Mouse (Mus musculus): ENCODE results near the gene Epha10.
"Not testable (repeated sequence)": the region's sequence is repeated elsewhere in the genome, so short reads cannot be mapped to it uniquely, and the experiment has no call there.

Gene Epha10

DNA sequence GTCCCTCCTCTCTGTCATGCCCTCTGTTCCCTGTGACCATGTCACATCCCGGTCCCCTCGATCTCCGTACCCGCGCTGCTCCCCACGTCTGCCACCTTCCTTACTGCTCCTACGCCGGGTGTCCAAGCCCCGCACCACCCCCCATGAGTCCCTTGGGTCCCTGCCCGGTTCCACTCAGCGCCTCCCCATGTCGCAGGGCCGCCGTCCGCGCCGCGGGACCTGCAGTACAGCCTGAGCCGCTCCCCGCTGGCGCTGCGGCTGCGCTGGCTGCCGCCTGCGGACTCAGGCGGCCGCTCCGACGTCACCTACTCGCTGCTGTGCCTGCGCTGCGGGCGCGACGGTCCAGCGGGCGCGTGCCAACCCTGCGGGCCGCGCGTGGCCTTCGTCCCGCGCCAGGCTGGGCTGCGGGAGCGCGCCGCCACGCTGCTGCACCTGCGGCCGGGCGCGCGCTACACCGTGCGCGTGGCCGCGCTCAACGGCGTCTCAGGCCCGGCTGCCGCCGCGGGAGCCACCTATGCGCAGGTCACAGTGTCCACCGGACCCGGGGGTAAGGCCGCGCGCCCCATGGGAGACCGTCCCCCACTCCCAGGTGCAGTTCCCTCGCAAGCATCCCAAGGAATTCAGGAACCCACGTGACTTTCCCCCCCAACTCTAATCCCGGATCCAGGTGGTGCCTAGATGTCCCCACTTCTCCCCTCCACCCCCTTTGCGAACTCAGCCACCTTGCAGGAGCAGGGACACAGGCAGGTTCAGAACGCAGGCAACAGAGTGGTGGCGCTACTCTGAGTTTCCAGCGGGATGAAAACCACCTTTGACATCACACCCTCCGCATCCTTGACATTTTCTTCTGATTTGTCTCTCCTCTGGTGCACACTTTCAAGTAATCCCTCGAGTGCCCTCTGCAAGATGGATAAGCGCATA is 14.1 kb downstream of the Epha10 start:
- no peak for DNase-seq (ENCODE audit: low spot score)

DNA sequence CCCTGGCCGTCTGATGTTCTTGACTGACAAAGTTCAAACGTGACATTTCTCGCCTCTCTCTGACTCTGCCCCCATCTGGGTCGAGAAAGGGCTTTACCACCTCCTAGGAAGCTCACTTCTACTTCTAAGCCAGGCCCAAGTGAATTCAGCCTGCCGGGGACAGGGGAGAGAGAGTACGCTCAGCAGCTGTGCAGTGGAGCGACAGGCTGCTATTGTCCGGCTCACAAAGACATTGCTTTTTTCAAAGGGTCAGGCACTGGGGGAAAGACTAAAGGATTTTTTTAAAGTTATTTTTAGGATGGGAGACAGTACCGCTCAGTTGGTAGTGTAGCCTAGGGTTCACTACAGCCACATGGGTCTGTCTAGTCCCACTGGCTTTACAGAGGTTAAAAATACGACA is 17.7 kb downstream of the Epha10 start:
- no peak for DNase-seq (ENCODE audit: low spot score)

DNA sequence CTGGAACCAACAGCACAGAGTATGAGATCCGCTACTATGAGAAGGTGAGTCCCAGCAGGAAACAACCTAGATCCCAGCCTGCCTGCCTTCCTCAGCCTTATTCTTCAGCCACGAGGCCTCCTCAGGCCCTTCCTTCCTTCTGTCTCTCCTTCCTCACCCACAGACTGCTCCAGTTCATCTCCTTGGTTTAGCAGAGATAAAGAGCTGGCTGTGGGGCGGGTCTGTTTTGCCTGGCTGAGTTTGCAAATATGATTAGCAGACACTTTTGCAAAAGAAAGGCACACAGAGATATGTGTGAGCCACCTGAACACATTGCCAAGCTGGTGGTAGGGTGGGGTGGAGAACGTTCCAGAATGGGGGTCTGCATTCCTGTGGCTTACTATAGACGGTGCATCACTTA is 19.2 kb downstream of the Epha10 start:
- no peak for DNase-seq (ENCODE audit: low spot score)

DNA sequence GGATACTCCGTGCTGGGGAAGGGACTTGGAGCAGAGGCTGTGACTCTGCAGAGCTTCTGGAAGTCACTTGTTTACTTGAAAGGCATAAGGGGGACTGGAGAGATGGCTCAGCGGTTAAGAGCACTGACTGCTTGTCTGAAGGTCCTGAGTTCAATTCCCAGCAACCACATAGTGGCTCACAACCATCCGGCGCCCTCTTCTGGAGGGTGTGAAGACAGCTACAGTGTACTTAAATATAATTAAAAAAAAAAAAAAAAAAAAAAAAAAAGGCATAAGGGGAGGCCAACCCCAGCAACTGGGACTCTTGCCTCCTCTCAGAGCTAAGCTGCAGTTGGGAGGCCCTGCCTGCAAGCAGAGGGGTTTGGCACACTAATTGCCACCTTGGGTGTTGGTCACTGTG is 24.7 kb downstream of the Epha10 start:
- no peak for DNase-seq (ENCODE audit: low spot score)

GRCm38 (mm10) chr4:124905971-124906822 is 25.5 kb downstream of the Epha10 start:
- no peak for DNase-seq (ENCODE audit: low spot score)

DNA sequence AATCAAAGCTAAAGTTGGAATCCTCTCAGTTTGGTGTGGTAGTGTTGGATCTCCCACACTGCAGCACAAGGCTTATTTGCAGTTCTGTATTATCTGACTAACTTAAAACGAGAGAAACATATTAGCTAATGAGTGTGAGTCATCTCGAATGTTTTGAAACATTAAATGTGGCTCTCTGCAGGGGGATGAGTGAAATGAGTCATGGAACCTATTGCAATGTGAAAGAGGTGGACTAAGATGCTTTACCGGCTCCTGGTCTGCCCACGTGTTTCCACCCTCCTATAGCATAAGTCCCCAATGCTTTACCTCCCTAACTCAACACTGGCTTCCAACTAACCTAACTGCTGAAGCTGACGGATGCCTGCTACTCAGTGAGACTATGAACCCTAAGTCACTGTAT is 47.4 kb downstream of the Epha10 start:
- no peak for DNase-seq (ENCODE audit: low spot score)

DNA sequence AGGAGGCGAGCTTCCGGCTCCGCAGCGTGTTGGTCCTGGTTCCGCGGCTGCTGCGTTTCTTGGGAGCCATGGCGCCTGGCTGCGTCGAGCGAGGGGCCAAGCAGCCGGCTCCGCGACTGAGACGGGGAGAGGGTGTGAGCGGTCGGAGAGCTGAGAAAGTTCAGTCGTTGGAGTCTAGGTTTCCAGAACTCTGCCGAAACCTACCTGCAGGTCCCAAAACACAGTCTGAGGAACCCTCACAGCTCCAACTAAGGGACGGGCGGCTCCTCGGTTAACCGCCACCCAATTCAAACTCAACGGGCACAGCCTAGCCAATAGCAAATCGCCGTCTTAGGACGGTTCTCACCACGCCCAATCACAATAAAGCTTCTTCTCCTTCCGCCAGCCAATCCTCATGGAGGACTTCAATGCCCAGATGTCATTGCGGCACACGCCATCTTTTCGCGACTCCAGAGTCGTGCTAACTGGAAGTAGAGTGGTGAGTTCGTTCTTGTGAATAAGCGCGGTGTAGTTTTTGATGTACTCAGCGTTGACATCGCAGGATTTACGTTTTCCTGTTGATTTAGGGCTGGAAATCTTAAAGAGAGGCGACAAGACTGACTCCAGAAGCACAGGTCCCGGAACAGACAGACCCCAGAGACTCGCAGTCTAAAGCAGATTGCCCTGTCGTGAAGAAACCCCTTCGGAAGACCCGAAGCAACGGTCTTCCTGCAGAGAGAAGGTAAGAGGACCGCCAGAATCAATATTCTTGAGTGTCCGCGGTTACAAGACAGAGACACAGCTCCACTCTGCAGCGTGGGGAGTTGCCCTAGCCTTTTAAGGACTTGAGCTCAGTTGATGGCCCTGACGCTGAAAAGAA is 56.1 kb downstream of the Epha10 start, which contains the start of gene 9930104L06Rik:
Gene 9930104L06Rik, plus strand, starts transcription at position 436 of the 859 bp plus-strand sequence.
- DNase-seq (ENCODE audit: low spot score): peak; percentile 97

- DNase-seq (ENCODE audit: low spot score): not testable (repeated sequence)
These were observed 58.5 kb downstream of the Epha10 start, which contains the start of gene Cdca8 for GRCm38 (mm10) chr4:124939211-124939610. TSS of gene Cdca8 (minus strand) at chr4:124939311.

GRCm38 (mm10) chr4:124943022-124943421 is 62.3 kb downstream of the Epha10 start:
- peak; percentile 78 for DNase-seq (ENCODE audit: low spot score)

GRCm38 (mm10) chr4:124943781-124944180 is 63.1 kb downstream of the Epha10 start:
- no peak for DNase-seq (ENCODE audit: low spot score)

- no peak for DNase-seq (ENCODE audit: low spot score)
These were observed 64.3 kb downstream of the Epha10 start for GRCm38 (mm10) chr4:124944961-124945360.

DNA sequence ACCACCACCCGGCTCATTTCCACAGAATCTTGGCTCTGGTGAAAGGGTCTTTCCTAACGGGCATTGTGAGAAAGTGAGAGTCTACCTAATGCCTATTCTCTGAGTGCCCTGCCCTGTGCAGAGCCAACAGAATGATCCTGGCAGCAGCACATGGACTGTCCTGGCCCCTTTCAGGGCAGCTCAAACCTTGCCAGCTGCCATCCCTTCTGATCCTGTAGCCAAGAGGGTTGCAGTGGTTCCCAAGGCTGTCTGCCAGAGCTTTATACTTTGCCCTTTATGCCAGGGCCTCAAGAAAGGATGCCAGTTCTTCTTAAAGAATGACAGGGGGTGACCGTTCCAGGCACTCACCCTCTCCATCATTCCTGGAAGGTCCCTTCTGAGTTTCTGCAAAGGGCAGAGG is 68.8 kb downstream of the Epha10 start:
- no peak for DNase-seq (ENCODE audit: low spot score)

DNA sequence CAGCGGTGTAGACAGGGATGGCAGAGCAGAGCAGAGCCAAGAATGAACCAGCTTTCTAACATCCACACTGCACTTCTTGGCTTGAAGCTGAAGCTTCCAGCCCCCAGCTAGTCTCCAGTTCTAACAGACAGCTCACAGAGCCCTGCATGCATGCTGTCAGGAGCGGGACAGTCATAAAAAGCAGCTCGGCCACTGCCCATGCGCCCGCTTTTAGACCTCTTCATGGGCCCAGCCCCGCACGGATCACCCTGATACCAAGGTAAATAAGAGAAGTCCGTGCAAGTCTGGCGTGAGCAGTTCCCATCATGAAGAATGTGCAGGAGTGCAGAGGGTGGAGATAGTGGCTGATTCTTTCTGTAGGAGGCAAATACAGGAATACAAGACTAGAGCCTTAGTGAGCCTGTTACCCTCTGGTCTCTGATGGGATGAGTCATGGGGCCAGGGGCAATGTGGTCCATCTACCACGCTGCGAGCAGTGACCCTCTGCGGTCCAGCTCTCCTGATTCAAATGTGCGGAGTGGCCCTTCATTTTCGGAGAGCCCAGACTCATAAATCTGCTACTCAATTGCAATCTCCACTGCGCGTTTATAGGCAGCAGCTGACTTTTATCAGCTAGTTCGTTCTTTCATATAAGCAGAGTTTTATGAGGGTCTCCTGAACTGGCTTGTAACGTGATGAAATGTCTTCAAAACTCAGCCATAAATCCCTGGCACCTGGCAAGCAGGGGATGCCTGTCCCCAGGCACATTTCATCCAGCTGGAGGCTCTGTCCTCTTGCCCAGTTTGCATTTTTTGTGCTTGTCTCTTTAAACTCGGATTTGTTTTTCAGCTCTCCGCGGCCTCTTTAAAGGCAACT is 69.7 kb downstream of the Epha10 start:
- DNase-seq (ENCODE audit: low spot score): no peak

DNA sequence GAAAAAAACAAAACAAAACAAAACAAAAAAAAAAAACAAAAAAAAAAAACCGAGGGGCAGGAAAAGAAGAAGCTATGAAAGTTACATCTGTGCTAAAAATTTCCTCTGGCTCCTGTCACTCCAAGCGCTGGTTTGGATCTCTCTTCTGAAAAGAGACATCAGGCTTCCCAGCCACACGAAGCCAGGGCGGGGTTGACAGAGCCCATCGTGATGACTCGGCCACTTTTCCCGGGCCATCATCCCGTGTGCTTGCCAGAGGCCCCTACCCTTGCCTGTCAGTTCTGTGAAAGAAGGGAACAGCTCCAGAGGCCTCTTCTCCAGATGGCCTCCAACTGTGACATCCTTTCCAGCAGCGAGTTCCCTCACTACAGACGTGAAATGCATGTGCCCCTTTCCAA is 70.3 kb downstream of the Epha10 start:
- DNase-seq (ENCODE audit: low spot score): no peak

DNA sequence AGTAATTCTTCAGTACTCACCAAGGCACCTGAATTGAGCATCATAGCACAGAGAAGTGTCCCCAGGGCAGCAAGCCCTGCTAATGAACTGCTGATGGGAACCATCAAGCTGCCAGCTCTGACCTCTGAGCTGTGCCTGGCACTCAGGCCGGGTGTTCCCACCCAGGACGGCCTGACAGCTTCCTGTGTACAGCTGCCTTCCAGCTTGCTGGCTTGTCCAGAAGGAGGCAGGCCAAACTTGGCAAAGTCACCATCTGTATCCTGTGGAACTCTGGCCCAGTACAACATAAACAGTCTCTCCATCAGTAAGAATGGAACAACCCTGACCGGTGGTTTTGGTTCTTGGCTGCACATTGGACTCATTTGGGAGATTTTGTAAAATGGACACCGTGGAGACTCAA is 72.8 kb downstream of the Epha10 start:
- DNase-seq (ENCODE audit: low spot score): no peak

DNA sequence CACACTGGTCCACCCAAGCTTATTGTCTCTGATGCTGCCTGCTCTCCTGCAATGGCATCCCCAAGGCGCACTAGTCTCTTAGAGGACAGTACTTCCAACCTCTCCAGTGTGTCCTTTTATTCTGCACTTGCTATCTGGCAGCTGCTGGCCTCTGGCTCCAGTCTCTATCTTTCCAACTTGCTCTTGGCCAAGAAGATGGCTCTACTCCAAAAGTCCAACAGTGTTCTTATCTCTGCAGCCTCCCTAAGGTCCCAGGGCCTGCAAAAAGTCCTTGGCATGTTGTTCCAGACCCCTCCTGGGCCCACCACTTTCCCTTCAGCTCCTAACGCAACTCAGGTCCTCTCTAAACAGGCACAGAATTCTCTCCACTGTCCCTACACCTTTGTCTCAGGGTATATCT is 76.6 kb downstream of the Epha10 start:
- no peak for DNase-seq (ENCODE audit: low spot score)

DNA sequence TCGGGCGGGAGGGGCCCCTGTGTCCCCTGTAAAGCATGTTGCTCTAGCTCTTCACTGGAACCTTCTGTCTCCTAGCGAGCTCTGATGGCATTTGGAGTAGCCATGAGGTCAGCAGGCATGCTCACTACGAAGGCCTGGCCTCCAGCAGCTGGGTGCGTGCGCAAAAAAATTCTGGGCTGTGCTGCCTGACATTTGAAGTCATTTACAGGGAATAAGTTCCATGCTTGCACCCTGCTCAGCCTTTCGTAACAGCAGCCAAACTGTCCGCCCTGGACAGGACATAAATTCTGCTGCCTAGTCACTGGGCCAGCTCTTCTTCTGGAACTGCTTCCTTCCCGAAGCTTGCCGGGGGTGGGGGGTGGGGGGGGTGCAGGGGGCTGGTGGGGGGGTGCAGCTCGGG is 78.4 kb downstream of the Epha10 start:
- no peak for DNase-seq (ENCODE audit: low spot score)

DNA sequence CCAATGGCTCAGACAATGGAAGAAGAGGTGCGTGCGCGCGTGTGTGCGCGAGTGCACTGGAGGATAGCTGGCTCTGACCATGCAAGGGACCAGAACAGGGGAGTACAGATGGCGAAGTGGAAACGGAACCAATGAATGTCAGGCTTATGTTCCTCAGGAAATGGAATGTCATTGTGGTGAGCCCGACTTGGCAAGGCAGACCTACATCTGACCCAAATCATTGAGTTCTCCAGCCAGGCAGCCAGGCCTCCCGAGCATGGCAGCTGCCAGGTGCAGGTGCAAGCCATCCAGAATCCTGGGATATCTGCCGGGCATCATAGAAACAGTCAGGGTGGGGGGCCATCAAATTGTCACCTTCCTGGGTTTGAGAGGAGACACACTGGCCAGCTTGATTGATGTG is 80.2 kb downstream of the Epha10 start:
- no peak for DNase-seq (ENCODE audit: low spot score)

- no peak for DNase-seq (ENCODE audit: low spot score)
These were observed 81.9 kb downstream of the Epha10 start for GRCm38 (mm10) chr4:124962576-124962975.

- DNase-seq (ENCODE audit: low spot score): no peak
These were observed 84.4 kb downstream of the Epha10 start for GRCm38 (mm10) chr4:124964912-124965599.
